Mouse (Mus musculus): ENCODE results near the gene Esrrg. TPM values are rescaled to one million over a fixed set of nuclear protein-coding genes. Genes with fewer than 3 reads are reported as not detected.

Gene Esrrg
- polyA plus RNA-seq, 1 experiment from 2014 or later, result 34.2 TPM

DNA sequence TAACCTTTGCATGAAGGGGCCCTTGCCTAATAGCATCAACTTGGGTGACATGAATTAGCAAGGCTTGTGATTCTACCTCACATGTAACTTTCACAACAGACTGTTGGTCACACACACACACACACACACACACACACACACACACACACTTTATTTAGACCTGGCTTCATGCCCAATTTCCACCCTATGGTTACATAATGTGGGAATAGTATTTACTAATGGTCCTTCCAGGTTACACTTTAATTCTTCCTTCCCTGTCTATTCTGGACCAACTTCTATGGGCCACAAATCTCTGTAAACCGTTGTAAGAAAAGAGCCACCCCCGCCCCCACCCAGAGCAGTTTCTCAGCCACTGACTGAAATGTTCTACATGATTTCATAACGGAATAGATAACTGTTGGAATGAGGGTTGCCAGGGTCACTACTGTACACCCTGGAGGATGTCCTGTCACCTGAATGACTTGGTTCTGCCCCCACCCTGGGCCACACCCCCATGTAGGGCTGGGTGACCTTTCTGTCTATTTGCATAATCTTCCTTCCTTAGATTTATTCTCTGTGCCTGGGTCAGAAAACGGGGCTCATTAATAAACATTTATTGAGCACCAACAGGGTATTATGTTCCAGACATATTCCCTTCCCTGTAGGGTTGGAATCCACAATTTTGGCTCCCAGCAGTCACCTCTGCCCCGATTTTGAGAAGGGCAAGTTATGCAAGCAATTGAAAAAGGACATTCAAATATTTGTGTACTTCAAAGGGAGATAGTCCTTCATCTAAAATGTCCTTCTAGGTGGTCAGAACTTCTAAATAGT lies 154.3 kb downstream of the Esrrg start:
- H3K36me3 ChIP-seq (ENCODE audit: control insufficient read depth, insufficient read depth, low read length), result no peaks in the 10 kb centered on the region
- no peaks in the 10 kb centered on the region for H3K27me3 ChIP-seq (ENCODE audit: control insufficient read depth, insufficient read depth, low read length)
- ATAC-seq (replicated peaks; ENCODE audit: insufficient number of reproducible peaks, low FRiP score, low TSS enrichment), result no peak
- no peaks in the 10 kb centered on the region for H3K9me3 ChIP-seq (replicated peaks; ENCODE audit: control insufficient read depth, low read length)
- no peak overlapping the region for H3K4me3 ChIP-seq (ENCODE audit: low read depth, low read length)
- 74% methylated on average over 5 of the region's 5 CpGs for WGBS (ENCODE audit: insufficient replicate concordance)
- H3K4me1 ChIP-seq (ENCODE audit: control insufficient read depth, insufficient read depth, low read length), result peaks cover 5% of the 10 kb centered on the region; the same call in 1 of the 2 replicates
- H3K27ac ChIP-seq (ENCODE audit: low read depth, low read length), result no peak overlapping the region
- no peak overlapping the region for H3K9ac ChIP-seq (ENCODE audit: low read depth, low read length)
- H3K4me2 ChIP-seq, result no peak overlapping the region

DNA sequence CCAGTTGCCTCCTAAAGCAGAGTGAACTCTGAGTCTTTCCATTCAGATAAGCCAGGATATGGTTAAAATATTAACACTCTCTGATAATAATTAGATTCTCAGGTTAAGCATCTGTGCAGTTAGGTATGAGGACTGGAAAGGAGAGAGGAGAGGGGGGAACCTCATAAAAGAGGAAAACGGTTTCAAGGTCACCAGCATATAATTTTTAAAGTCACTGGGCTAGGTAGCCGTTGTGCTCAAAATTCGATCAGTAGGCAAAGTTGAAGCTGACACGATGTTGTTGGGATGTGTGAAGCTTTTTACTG lies 154.8 kb downstream of the Esrrg start:
- Histone ChIP-seq H3K4me3 (ENCODE audit: low read depth, low read length) (no peak overlapping the region), H3K4me1 (ENCODE audit: control insufficient read depth, insufficient read depth, low read length) (peaks cover 5% of the 10 kb centered on the region; the same call in 1 of the 2 replicates), H3K27ac (ENCODE audit: low read depth, low read length) (no peak overlapping the region), H3K4me2 (no peak overlapping the region), H3K27me3 (ENCODE audit: control insufficient read depth, insufficient read depth, low read length) (no peaks in the 10 kb centered on the region), H3K9me3 (replicated peaks; ENCODE audit: control insufficient read depth, low read length) (no peaks in the 10 kb centered on the region), H3K36me3 (ENCODE audit: control insufficient read depth, insufficient read depth, low read length) (no peaks in the 10 kb centered on the region), H3K9ac (ENCODE audit: low read depth, low read length) (no peak overlapping the region)
- 83% methylated on average over 4 of the region's 4 CpGs for WGBS (ENCODE audit: insufficient replicate concordance)
- no peak for ATAC-seq (replicated peaks; ENCODE audit: insufficient number of reproducible peaks, low FRiP score, low TSS enrichment)

DNA sequence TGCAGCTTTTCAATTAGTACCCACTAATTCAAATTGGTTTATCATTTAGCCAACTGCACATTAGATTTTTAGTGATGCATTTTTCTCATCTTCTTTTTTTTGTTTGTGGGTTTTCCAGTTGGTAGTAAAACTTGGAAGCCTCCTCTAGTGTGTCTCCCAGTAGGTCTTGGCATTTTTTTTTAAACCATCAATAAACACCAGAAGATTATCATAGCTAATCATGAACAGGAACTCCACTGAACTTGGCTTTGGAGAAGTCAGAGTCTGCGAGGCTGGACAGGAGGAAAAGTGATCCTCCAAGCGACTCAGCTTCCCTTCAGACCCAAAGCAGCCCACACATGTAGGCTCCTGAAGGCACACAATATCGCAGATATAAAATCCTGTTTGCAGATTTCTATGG lies 155.2 kb downstream of the Esrrg start:
- no peak for ATAC-seq (replicated peaks; ENCODE audit: insufficient number of reproducible peaks, low FRiP score, low TSS enrichment)
- WGBS (ENCODE audit: insufficient replicate concordance), result 67% methylated on average over 3 of the region's 3 CpGs

DNA sequence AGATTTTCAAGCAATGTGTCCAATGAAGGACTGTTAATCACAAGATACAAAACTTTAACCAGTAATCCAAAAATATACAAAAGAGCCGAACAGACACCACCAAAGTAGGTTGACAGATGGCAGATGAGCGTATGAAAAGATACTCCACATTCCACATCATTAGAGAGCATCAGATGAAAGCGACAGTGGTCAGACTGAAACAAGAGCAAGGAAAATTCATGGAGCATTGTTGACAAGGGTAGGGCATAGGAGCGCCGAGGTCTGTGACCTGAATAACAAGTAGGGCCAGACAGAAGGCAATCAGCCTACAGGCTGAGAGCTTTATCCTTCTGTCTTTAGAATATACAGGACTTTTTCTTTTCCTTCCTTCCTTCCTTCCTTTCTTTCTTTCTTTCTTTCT lies 157.0 kb downstream of the Esrrg start:
- H3K4me1 ChIP-seq (ENCODE audit: control insufficient read depth, insufficient read depth, low read length), result peaks cover 8% of the 10 kb centered on the region
- no peak overlapping the region for H3K9ac ChIP-seq (ENCODE audit: low read depth, low read length)
- no peaks in the 10 kb centered on the region for H3K27me3 ChIP-seq (ENCODE audit: control insufficient read depth, insufficient read depth, low read length)
- 79% methylated on average over 5 of the region's 5 CpGs for WGBS (ENCODE audit: insufficient replicate concordance)
- H3K4me3 ChIP-seq (ENCODE audit: low read depth, low read length), result no peak overlapping the region
- no peaks in the 10 kb centered on the region for H3K9me3 ChIP-seq (replicated peaks; ENCODE audit: control insufficient read depth, low read length)
- no peak overlapping the region for H3K4me2 ChIP-seq
- no peaks in the 10 kb centered on the region for H3K36me3 ChIP-seq (ENCODE audit: control insufficient read depth, insufficient read depth, low read length)
- ATAC-seq (replicated peaks; ENCODE audit: insufficient number of reproducible peaks, low FRiP score, low TSS enrichment), result no peak
- H3K27ac ChIP-seq (ENCODE audit: low read depth, low read length), result no peak overlapping the region

More for the DNA sequence above, 155.2 kb downstream of the Esrrg start:
- Histone ChIP-seq H3K9me3 (replicated peaks; ENCODE audit: control insufficient read depth, low read length) (no peaks in the 10 kb centered on the region), H3K4me3 (ENCODE audit: low read depth, low read length) (no peak overlapping the region), H3K4me2 (no peak overlapping the region), H3K4me1 (ENCODE audit: control insufficient read depth, insufficient read depth, low read length) (peaks cover 5% of the 10 kb centered on the region; the same call in 1 of the 2 replicates), H3K27ac (ENCODE audit: low read depth, low read length) (no peak overlapping the region), H3K9ac (ENCODE audit: low read depth, low read length) (no peak overlapping the region), H3K27me3 (ENCODE audit: control insufficient read depth, insufficient read depth, low read length) (no peaks in the 10 kb centered on the region), H3K36me3 (ENCODE audit: control insufficient read depth, insufficient read depth, low read length) (no peaks in the 10 kb centered on the region)

DNA sequence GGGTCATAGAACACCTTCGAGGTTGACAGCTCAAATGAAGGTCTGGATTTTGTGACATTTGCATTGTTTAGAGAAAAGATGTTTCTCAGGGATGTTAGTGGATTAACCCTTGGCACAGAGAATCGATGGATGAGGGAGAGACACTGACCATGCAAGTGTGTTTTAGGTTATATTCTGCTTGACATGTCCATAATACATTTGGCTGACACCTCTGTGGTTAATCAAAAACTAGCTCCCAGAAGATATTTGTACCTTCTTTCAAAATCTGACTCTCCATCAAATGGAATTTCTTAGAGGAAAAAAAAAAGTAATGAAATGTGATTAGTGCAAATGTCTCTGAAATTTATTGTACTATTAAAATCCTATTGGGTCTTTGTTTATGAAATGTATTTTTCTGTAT lies 158.8 kb downstream of the Esrrg start:
- Histone ChIP-seq H3K27me3 (ENCODE audit: control insufficient read depth, insufficient read depth, low read length) (no peaks in the 10 kb centered on the region), H3K27ac (ENCODE audit: low read depth, low read length) (no peak overlapping the region), H3K4me2 (no peak overlapping the region), H3K9me3 (replicated peaks; ENCODE audit: control insufficient read depth, low read length) (no peaks in the 10 kb centered on the region), H3K36me3 (ENCODE audit: control insufficient read depth, insufficient read depth, low read length) (no peaks in the 10 kb centered on the region), H3K4me3 (ENCODE audit: low read depth, low read length) (no peak overlapping the region), H3K4me1 (ENCODE audit: control insufficient read depth, insufficient read depth, low read length) (peaks cover 5% of the 10 kb centered on the region; the same call in 1 of the 2 replicates), H3K9ac (ENCODE audit: low read depth, low read length) (no peak overlapping the region)
- ATAC-seq (replicated peaks; ENCODE audit: insufficient number of reproducible peaks, low FRiP score, low TSS enrichment), result no peak
- WGBS (ENCODE audit: insufficient replicate concordance), result 69% methylated on average over 2 of the region's 2 CpGs

DNA sequence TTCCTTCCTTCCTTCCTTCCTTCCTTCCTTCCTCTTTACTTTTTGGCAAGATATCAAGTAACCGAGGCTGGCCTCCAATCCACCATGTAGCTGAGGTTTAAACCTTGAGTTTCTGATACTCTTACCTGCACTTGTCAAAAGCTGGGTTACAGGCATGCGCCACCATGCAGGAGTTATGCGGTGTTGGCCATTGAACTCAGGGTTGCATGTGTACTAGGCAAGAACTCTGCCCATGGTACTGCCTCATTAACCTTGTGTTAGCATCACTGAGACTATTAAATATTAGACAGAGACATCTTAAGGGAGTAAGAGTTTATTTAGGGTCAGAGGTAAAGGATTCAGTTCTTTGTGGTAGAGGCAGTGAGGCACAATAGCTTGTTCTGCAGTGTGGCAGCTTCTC lies 161.6 kb downstream of the Esrrg start:
- H3K27me3 ChIP-seq (ENCODE audit: control insufficient read depth, insufficient read depth, low read length), result no peaks in the 10 kb centered on the region
- H3K27ac ChIP-seq (ENCODE audit: low read depth, low read length), result no peak overlapping the region
- 88% methylated on average over 3 of the region's 3 CpGs for WGBS (ENCODE audit: insufficient replicate concordance)
- H3K36me3 ChIP-seq (ENCODE audit: control insufficient read depth, insufficient read depth, low read length), result no peaks in the 10 kb centered on the region
- peaks cover 5% of the 10 kb centered on the region; the same call in 1 of the 2 replicates for H3K4me1 ChIP-seq (ENCODE audit: control insufficient read depth, insufficient read depth, low read length)
- no peak for ATAC-seq (replicated peaks; ENCODE audit: insufficient number of reproducible peaks, low FRiP score, low TSS enrichment)
- no peak overlapping the region for H3K4me3 ChIP-seq (ENCODE audit: low read depth, low read length)
- H3K9me3 ChIP-seq (replicated peaks; ENCODE audit: control insufficient read depth, low read length), result no peaks in the 10 kb centered on the region
- H3K4me2 ChIP-seq, result no peak overlapping the region
- no peak overlapping the region for H3K9ac ChIP-seq (ENCODE audit: low read depth, low read length)

DNA sequence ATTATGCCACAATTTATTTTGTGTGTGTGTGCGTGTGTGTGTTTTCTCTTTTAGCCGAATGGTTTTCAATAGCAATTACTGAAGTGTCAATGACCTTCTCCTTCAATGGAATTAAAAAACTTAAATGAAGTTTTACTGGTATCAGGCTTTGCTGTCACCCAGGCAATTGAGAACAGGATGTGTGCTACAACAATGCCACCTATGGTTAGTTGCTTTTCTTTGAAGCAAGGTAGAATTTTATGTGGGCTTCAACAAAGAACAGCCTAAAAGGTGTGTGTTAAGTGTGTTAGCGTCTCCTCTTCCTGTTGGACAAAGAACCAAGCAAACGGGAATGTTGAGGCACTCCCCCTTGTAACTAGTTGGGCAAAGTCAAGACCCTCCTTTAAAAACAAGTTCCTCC lies 162.5 kb downstream of the Esrrg start:
- Histone ChIP-seq H3K9me3 (replicated peaks; ENCODE audit: control insufficient read depth, low read length) (no peaks in the 10 kb centered on the region), H3K4me1 (ENCODE audit: control insufficient read depth, insufficient read depth, low read length) (peaks cover 5% of the 10 kb centered on the region; the same call in 1 of the 2 replicates), H3K4me2 (no peak overlapping the region), H3K27me3 (ENCODE audit: control insufficient read depth, insufficient read depth, low read length) (no peaks in the 10 kb centered on the region), H3K4me3 (ENCODE audit: low read depth, low read length) (no peak overlapping the region), H3K9ac (ENCODE audit: low read depth, low read length) (no peak overlapping the region), H3K27ac (ENCODE audit: low read depth, low read length) (no peak overlapping the region), H3K36me3 (ENCODE audit: control insufficient read depth, insufficient read depth, low read length) (no peaks in the 10 kb centered on the region)
- ATAC-seq (replicated peaks; ENCODE audit: insufficient number of reproducible peaks, low FRiP score, low TSS enrichment), result no peak
- WGBS (ENCODE audit: insufficient replicate concordance), result 71% methylated on average over 4 of the region's 4 CpGs

DNA sequence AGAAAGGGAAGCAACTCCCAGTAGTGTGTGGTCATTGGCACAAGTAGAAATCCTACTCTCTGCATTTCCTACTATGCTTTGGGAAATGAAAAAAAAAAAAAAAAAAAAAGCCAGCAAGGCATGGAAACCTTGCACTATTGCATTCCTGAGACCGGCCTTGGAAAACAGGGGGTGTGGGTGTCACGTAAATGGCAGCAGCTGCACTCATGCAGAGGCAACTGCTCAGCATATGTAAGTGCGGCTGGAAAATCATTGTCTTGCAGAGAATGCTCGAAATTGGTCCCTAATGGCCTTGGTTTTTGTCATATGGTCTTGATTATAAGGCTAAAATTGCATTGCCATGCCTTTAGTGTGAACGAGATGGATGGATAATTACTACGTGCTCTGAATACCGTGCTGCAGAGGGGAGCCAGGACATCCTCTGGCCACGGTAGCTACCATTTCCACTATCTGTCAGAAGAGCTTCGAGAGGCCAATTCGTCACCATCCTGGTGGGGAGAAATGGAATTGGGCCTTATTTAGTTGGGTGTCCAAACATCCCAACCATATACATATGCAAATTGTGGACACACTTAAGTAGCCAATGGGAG lies 171.1 kb downstream of the Esrrg start:
- H3K27me3 ChIP-seq (ENCODE audit: control insufficient read depth, insufficient read depth, low read length), result no peaks in the 10 kb centered on the region
- H3K4me2 ChIP-seq, result no peak overlapping the region
- ATAC-seq (replicated peaks; ENCODE audit: insufficient number of reproducible peaks, low FRiP score, low TSS enrichment), result no peak
- no peaks in the 10 kb centered on the region for H3K36me3 ChIP-seq (ENCODE audit: control insufficient read depth, insufficient read depth, low read length)
- no peaks in the 10 kb centered on the region for H3K9me3 ChIP-seq (replicated peaks; ENCODE audit: control insufficient read depth, low read length)
- no peak overlapping the region for H3K4me3 ChIP-seq (ENCODE audit: low read depth, low read length)
- 74% methylated on average over 10 of the region's 10 CpGs for WGBS (ENCODE audit: insufficient replicate concordance)
- H3K4me1 ChIP-seq (ENCODE audit: control insufficient read depth, insufficient read depth, low read length), result no peaks in the 10 kb centered on the region
- no peak overlapping the region for H3K27ac ChIP-seq (ENCODE audit: low read depth, low read length)
- H3K9ac ChIP-seq (ENCODE audit: low read depth, low read length), result no peak overlapping the region

DNA sequence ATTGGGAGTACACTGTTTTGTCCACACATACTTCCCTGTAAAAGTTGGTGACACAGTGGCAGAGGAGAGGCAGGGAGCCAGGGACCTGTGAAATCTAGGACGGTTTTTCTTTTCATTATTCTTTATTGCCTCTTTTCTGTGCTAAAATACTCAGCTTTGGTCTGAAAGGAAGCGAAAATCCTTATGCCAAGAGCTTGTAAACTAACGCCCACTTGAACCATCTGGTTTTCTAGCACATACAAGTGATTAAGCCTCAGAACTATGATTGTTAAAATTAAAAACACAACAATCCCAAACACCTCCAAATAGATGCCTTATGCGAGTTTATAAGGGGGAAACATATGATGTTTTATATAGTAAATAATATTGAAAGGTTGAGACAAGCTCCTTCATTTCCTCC lies 176.6 kb downstream of the Esrrg start:
- no peak for ATAC-seq (replicated peaks; ENCODE audit: insufficient number of reproducible peaks, low FRiP score, low TSS enrichment)
- Histone ChIP-seq H3K27me3 (ENCODE audit: control insufficient read depth, insufficient read depth, low read length) (no peaks in the 10 kb centered on the region), H3K4me1 (ENCODE audit: control insufficient read depth, insufficient read depth, low read length) (no peaks in the 10 kb centered on the region), H3K27ac (ENCODE audit: low read depth, low read length) (no peak overlapping the region), H3K4me2 (no peak overlapping the region), H3K9me3 (replicated peaks; ENCODE audit: control insufficient read depth, low read length) (no peaks in the 10 kb centered on the region), H3K9ac (ENCODE audit: low read depth, low read length) (no peak overlapping the region), H3K4me3 (ENCODE audit: low read depth, low read length) (no peak overlapping the region), H3K36me3 (ENCODE audit: control insufficient read depth, insufficient read depth, low read length) (no peaks in the 10 kb centered on the region)
- WGBS (ENCODE audit: insufficient replicate concordance), result 77% methylated on average over 4 of the region's 4 CpGs

All from heart, embryonic 11.5 days (tissue).